Mouse (Mus musculus): ENCODE data around the gene 3110082I17Rik.
"Not testable (repeated sequence)": the region's sequence is repeated elsewhere in the genome, so short reads cannot be mapped to it uniquely, and the experiment has no call there.

3110082I17Rik gene

GRCm38 (mm10) chr5:139352317-139352716 is 108.0 kb downstream of the 3110082I17Rik start, which contains the start of gene Cyp2w1:
TSS of gene Cyp2w1 (plus strand) at chr5:139352617.
- DNase-seq (ENCODE audit: low spot score), result no peak

GRCm38 (mm10) chr5:139351628-139352027 is 108.7 kb downstream of the 3110082I17Rik start:
- no peak for DNase-seq (ENCODE audit: low spot score)

- no peak for DNase-seq (ENCODE audit: low spot score)
These were observed 109.2 kb downstream of the 3110082I17Rik start, which contains the start of gene Cox19 for GRCm38 (mm10) chr5:139351134-139351533. TSS of gene Cox19 (minus strand) at chr5:139351418.

GRCm38 (mm10) chr5:139349713-139350112 is 110.6 kb downstream of the 3110082I17Rik start:
- no peak for DNase-seq (ENCODE audit: low spot score)

GRCm38 (mm10) chr5:139347225-139347624 is 113.1 kb downstream of the 3110082I17Rik start:
- no peak for DNase-seq (ENCODE audit: low spot score)

- DNase-seq (ENCODE audit: low spot score), result no peak
These were observed 115.0 kb downstream of the 3110082I17Rik start for GRCm38 (mm10) chr5:139345364-139345714.

- peak; percentile 90 for DNase-seq (ENCODE audit: low spot score)
These were observed 115.5 kb downstream of the 3110082I17Rik start for GRCm38 (mm10) chr5:139344687-139345363.

GRCm38 (mm10) chr5:139344021-139344686 is 116.2 kb downstream of the 3110082I17Rik start:
- peak; percentile 41 for DNase-seq (ENCODE audit: low spot score)

GRCm38 (mm10) chr5:139338891-139339290 is 121.4 kb downstream of the 3110082I17Rik start:
- no peak for DNase-seq (ENCODE audit: low spot score)

- DNase-seq (ENCODE audit: low spot score), result no peak
These were observed 121.9 kb downstream of the 3110082I17Rik start for GRCm38 (mm10) chr5:139338403-139338802.

- DNase-seq (ENCODE audit: low spot score), result no peak
These were observed 122.4 kb downstream of the 3110082I17Rik start for GRCm38 (mm10) chr5:139337826-139338370.

GRCm38 (mm10) chr5:139335634-139336033 is 124.7 kb downstream of the 3110082I17Rik start:
- DNase-seq (ENCODE audit: low spot score), result no peak

GRCm38 (mm10) chr5:139334394-139334793 is 125.9 kb downstream of the 3110082I17Rik start:
- not testable (repeated sequence) for DNase-seq (ENCODE audit: low spot score)

- DNase-seq (ENCODE audit: low spot score), result no peak
These were observed 126.9 kb downstream of the 3110082I17Rik start for GRCm38 (mm10) chr5:139333301-139334013.

- no peak for DNase-seq (ENCODE audit: low spot score)
These were observed 127.6 kb downstream of the 3110082I17Rik start for GRCm38 (mm10) chr5:139332590-139333272.

- no peak for DNase-seq (ENCODE audit: low spot score)
These were observed 128.6 kb downstream of the 3110082I17Rik start for GRCm38 (mm10) chr5:139331742-139332141.

- DNase-seq (ENCODE audit: low spot score), result no peak
These were observed 129.6 kb downstream of the 3110082I17Rik start for GRCm38 (mm10) chr5:139330766-139331165.

GRCm38 (mm10) chr5:139327634-139328020 is 132.7 kb downstream of the 3110082I17Rik start:
- DNase-seq (ENCODE audit: low spot score), result no peak

GRCm38 (mm10) chr5:139326986-139327633 is 133.2 kb downstream of the 3110082I17Rik start:
- no peak for DNase-seq (ENCODE audit: low spot score)

GRCm38 (mm10) chr5:139326111-139326696 is 134.1 kb downstream of the 3110082I17Rik start:
- no peak for DNase-seq (ENCODE audit: low spot score)

GRCm38 (mm10) chr5:139325395-139325966 is 134.8 kb downstream of the 3110082I17Rik start, which contains the start of gene Adap1:
TSS of gene Adap1 (minus strand) at chr5:139325622.
- no peak for DNase-seq (ENCODE audit: low spot score)

Measured in ovary, adult 18-20 months (tissue).